Mouse (Mus musculus): ENCODE results near the gene Ppp2r5e. TPM values are rescaled to one million over a fixed set of nuclear protein-coding genes. Genes with fewer than 3 reads are reported as not detected.
"Not testable (repeated sequence)": the region's sequence is repeated elsewhere in the genome, so short reads cannot be mapped to it uniquely, and the experiment has no call there.

Gene Ppp2r5e
- polyA plus RNA-seq, 1 experiment from 2014 or later = 14.3 TPM

GRCm38 (mm10) chr12:75450592-75450991 is 145.5 kb downstream of the Ppp2r5e start:
- Histone ChIP-seq H3K9ac (no peak overlapping the region), H3K4me1 (no peaks in the 10 kb centered on the region), H3K36me3 (peaks cover 29% of the 10 kb centered on the region), H3K4me2 (replicated peaks) (no peak overlapping the region), H3K27me3 (no peaks in the 10 kb centered on the region), H3K4me3 (no peak overlapping the region), H3K9me3 (no peaks in the 10 kb centered on the region), H3K27ac (no peak overlapping the region)
- no peak for ATAC-seq (ENCODE audit: low FRiP score, low read depth)
- 94% methylated on average over 8 of the region's 8 CpGs for WGBS

- no peak overlapping the region for H3K4me3 ChIP-seq
- no peaks in the 10 kb centered on the region for H3K4me1 ChIP-seq
- ATAC-seq (ENCODE audit: low FRiP score, low read depth) = no peak
- H3K36me3 ChIP-seq = peaks cover 29% of the 10 kb centered on the region
- H3K9ac ChIP-seq = no peak overlapping the region
- H3K27ac ChIP-seq = no peak overlapping the region
- H3K4me2 ChIP-seq (replicated peaks) = no peak overlapping the region
- 83% methylated on average over 14 of the region's 14 CpGs for WGBS
- no peaks in the 10 kb centered on the region for H3K27me3 ChIP-seq
- H3K9me3 ChIP-seq = no peaks in the 10 kb centered on the region
These were observed 146.0 kb downstream of the Ppp2r5e start for GRCm38 (mm10) chr12:75450011-75450410.

GRCm38 (mm10) chr12:75449475-75449966 is 146.5 kb downstream of the Ppp2r5e start:
- H3K4me1 ChIP-seq = no peaks in the 10 kb centered on the region
- H3K4me3 ChIP-seq = no peak overlapping the region
- peaks cover 29% of the 10 kb centered on the region for H3K36me3 ChIP-seq
- no peaks in the 10 kb centered on the region for H3K9me3 ChIP-seq
- 73% methylated on average over 6 of the region's 6 CpGs for WGBS
- no peaks in the 10 kb centered on the region for H3K27me3 ChIP-seq
- H3K4me2 ChIP-seq (replicated peaks) = no peak overlapping the region
- H3K9ac ChIP-seq = no peak overlapping the region
- no peak overlapping the region for H3K27ac ChIP-seq
- no peak for ATAC-seq (ENCODE audit: low FRiP score, low read depth)

GRCm38 (mm10) chr12:75448921-75449320 is 147.1 kb downstream of the Ppp2r5e start:
- peaks cover 28% of the 10 kb centered on the region for H3K36me3 ChIP-seq
- H3K9ac ChIP-seq = no peak overlapping the region
- H3K4me1 ChIP-seq = no peaks in the 10 kb centered on the region
- H3K27me3 ChIP-seq = no peaks in the 10 kb centered on the region
- H3K9me3 ChIP-seq = no peaks in the 10 kb centered on the region
- no peak for ATAC-seq (ENCODE audit: low FRiP score, low read depth)
- no peak overlapping the region for H3K4me2 ChIP-seq (replicated peaks)
- no peak overlapping the region for H3K4me3 ChIP-seq
- 73% methylated on average over 5 of the region's 5 CpGs for WGBS
- no peak overlapping the region for H3K27ac ChIP-seq

- Histone ChIP-seq H3K9me3 (no peaks in the 10 kb centered on the region), H3K4me2 (replicated peaks) (no peak overlapping the region), H3K9ac (no peak overlapping the region), H3K27ac (no peak overlapping the region), H3K4me3 (no peak overlapping the region), H3K27me3 (no peaks in the 10 kb centered on the region), H3K36me3 (peaks cover 5% of the 10 kb centered on the region), H3K4me1 (no peaks in the 10 kb centered on the region)
- WGBS = 89% methylated on average over 7 of the region's 7 CpGs
- no peak for ATAC-seq (ENCODE audit: low FRiP score, low read depth)
These were observed 149.8 kb downstream of the Ppp2r5e start for GRCm38 (mm10) chr12:75446245-75446644.

GRCm38 (mm10) chr12:75432400-75432799 is 163.6 kb downstream of the Ppp2r5e start:
- not testable (repeated sequence) for ATAC-seq (ENCODE audit: low FRiP score, low read depth); H3K9me3 ChIP-seq; H3K36me3 ChIP-seq; H3K9ac ChIP-seq; H3K4me2 ChIP-seq (replicated peaks); H3K27me3 ChIP-seq; H3K4me3 ChIP-seq; H3K27ac ChIP-seq; H3K4me1 ChIP-seq
- WGBS = 84% methylated on average over 6 of the region's 6 CpGs

- Histone ChIP-seq H3K27me3 (no peaks in the 10 kb centered on the region; the same call in 1 of the 2 replicates), H3K36me3 (no peaks in the 10 kb centered on the region), H3K9me3 (peaks cover 8% of the 10 kb centered on the region; the same call in 1 of the 2 replicates), H3K9ac (no peak overlapping the region), H3K4me2 (replicated peaks) (no peak overlapping the region), H3K4me1 (no peaks in the 10 kb centered on the region), H3K27ac (no peak overlapping the region), H3K4me3 (no peak overlapping the region)
- no peak for ATAC-seq (ENCODE audit: low FRiP score, low read depth)
- 81% methylated on average over 1 of the region's 1 CpGs for WGBS
These were observed 166.2 kb downstream of the Ppp2r5e start for GRCm38 (mm10) chr12:75429685-75430396.

- WGBS = 74% methylated on average over 6 of the region's 6 CpGs
- Histone ChIP-seq H3K4me3 (no peak overlapping the region), H3K4me1 (no peaks in the 10 kb centered on the region), H3K9ac (no peak overlapping the region), H3K27me3 (no peaks in the 10 kb centered on the region; the same call in 1 of the 2 replicates), H3K9me3 (peaks cover 8% of the 10 kb centered on the region; the same call in 1 of the 2 replicates), H3K27ac (no peak overlapping the region), H3K36me3 (no peaks in the 10 kb centered on the region), H3K4me2 (replicated peaks) (no peak overlapping the region)
- no peak for ATAC-seq (ENCODE audit: low FRiP score, low read depth)
These were observed 167.3 kb downstream of the Ppp2r5e start for GRCm38 (mm10) chr12:75428719-75429118.

GRCm38 (mm10) chr12:75425882-75426281 is 170.2 kb downstream of the Ppp2r5e start:
- Histone ChIP-seq H3K36me3 (no peaks in the 10 kb centered on the region), H3K9me3 (no peaks in the 10 kb centered on the region), H3K27me3 (no peaks in the 10 kb centered on the region; the same call in 1 of the 2 replicates), H3K4me3 (no peak overlapping the region), H3K4me1 (no peaks in the 10 kb centered on the region), H3K27ac (no peak overlapping the region), H3K4me2 (replicated peaks) (no peak overlapping the region), H3K9ac (no peak overlapping the region)
- no peak for ATAC-seq (ENCODE audit: low FRiP score, low read depth)
- 73% methylated on average over 7 of the region's 7 CpGs for WGBS

- Histone ChIP-seq H3K27ac (no peak overlapping the region), H3K9me3 (no peaks in the 10 kb centered on the region), H3K36me3 (no peaks in the 10 kb centered on the region), H3K4me3 (no peak overlapping the region), H3K4me1 (no peaks in the 10 kb centered on the region), H3K27me3 (no peaks in the 10 kb centered on the region; the same call in 1 of the 2 replicates), H3K9ac (no peak overlapping the region), H3K4me2 (replicated peaks) (no peak overlapping the region)
- no peak for ATAC-seq (ENCODE audit: low FRiP score, low read depth)
- 85% methylated on average over 4 of the region's 4 CpGs for WGBS
These were observed 171.2 kb downstream of the Ppp2r5e start for GRCm38 (mm10) chr12:75424817-75425216.

- H3K27ac ChIP-seq = no peak overlapping the region
- H3K9ac ChIP-seq = no peak overlapping the region
- no peaks in the 10 kb centered on the region for H3K4me1 ChIP-seq
- ATAC-seq (ENCODE audit: low FRiP score, low read depth) = no peak
- no peaks in the 10 kb centered on the region for H3K36me3 ChIP-seq
- no peaks in the 10 kb centered on the region; the same call in 1 of the 2 replicates for H3K27me3 ChIP-seq
- 75% methylated on average over 7 of the region's 7 CpGs for WGBS
- no peak overlapping the region for H3K4me2 ChIP-seq (replicated peaks)
- H3K9me3 ChIP-seq = no peaks in the 10 kb centered on the region
- no peak overlapping the region for H3K4me3 ChIP-seq
These were observed 171.7 kb downstream of the Ppp2r5e start for GRCm38 (mm10) chr12:75424359-75424758.

GRCm38 (mm10) chr12:75416681-75417080 is 179.4 kb downstream of the Ppp2r5e start, which contains the start of gene Gphb5:
Gphb5 (minus strand) TSS chr12:75416781.
- H3K4me3 ChIP-seq = no peak within 1 kb of the TSS
- 87% methylated on average over 4 of the region's 4 CpGs for WGBS
- no peaks in the 10 kb centered on the region for H3K36me3 ChIP-seq
- no peaks in the 10 kb centered on the region for H3K9me3 ChIP-seq
- H3K4me2 ChIP-seq (replicated peaks) = no peak within 1 kb of the TSS
- no peaks in the 10 kb centered on the region for H3K27me3 ChIP-seq
- ATAC-seq (ENCODE audit: low FRiP score, low read depth) = no peak
- no peaks in the 10 kb centered on the region for H3K4me1 ChIP-seq
- no peak within 1 kb of the TSS for H3K27ac ChIP-seq
- H3K9ac ChIP-seq = no peak within 1 kb of the TSS

- H3K27me3 ChIP-seq = no peaks in the 10 kb centered on the region
- no peak overlapping the region for H3K27ac ChIP-seq
- WGBS = 75% methylated on average over 6 of the region's 6 CpGs
- H3K9ac ChIP-seq = no peak overlapping the region
- H3K4me3 ChIP-seq = no peak overlapping the region
- no peaks in the 10 kb centered on the region for H3K9me3 ChIP-seq
- no peak for ATAC-seq (ENCODE audit: low FRiP score, low read depth)
- no peak overlapping the region for H3K4me2 ChIP-seq (replicated peaks)
- H3K36me3 ChIP-seq = no peaks in the 10 kb centered on the region
- no peaks in the 10 kb centered on the region for H3K4me1 ChIP-seq
These were observed 181.1 kb downstream of the Ppp2r5e start for GRCm38 (mm10) chr12:75414991-75415390.
